7 mouse cellular contexts compared by ENCODE assay signal in the genomic region with DNA sequence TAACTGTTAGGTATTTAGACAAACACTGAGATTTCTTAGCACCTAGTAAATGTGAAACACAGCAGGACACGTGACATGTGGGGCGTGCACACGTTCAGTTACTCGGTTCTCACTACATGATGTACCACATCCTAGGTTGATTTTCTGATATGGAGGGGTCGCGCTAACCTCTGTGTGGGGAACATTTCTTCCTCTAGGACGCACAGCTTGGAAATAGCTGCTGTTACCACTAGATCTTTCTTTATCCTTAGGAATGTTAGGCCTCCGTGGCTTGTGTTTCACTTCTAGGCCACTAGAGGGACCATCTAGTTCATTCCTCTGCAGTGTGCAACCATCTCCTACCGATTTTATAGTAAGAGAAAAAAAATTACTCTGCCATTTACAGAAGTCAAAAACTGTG. TPM values are rescaled to one million over a fixed set of nuclear protein-coding genes. Genes with fewer than 3 reads are reported as not detected.
DNase-seq lines count a peak whose midpoint lies in the region; ATAC-seq lines count a peak whose summit lies in the region.

No protein-coding gene starts in this region.

- peak; percentile 38 for DNase-seq in urinary bladder, postnatal 14 days (ENCODE audit: low spot score)
- no peak for DNase-seq in urinary bladder, postnatal 25 days (ENCODE audit: low spot score)
- DNase-seq in cerebellum, adult 9-10 months: peak; percentile 64
- peak; percentile 14 to 73 for DNase-seq in frontal cortex, postnatal 36 days (ENCODE audit: low spot score in 2 of 2)
- peak; percentile 57 for DNase-seq in layer of hippocampus, adult 9-10 months (ENCODE audit: low spot score)
- no peak for DNase-seq in gastrocnemius, postnatal 25 days

- peak; percentile 79 for ATAC-seq in megakaryocyte-erythroid progenitor cell, adult 5-6 weeks (replicated peaks; ENCODE audit: low FRiP score, low TSS enrichment, poor library complexity, severe bottlenecking)

RNA-seq across cellular contexts. Expression of a gene that starts 37.7 kb away (rescaled TPM):
- 22.9 and 31.0 TPM in 2 replicates for total RNA-seq in megakaryocyte-erythroid progenitor cell, adult 5-6 weeks (2014; fragmentation: Nextera tagmentation)
- 25.0 and 39.1 TPM in 2 replicates for total RNA-seq in megakaryocyte-erythroid progenitor cell, adult 5-6 weeks (2017)
- total RNA-seq in gastrocnemius, postnatal 25 days (2021): under 1 TPM; 0.59 to 0.88 TPM

Comparison
In these comparisons a context has a peak if more than half of its experiments do, and no peak if none do; other contexts are left out.
1. DNase-seq: peak in urinary bladder, postnatal 14 days (single experiment), cerebellum, adult 9-10 months (single experiment), frontal cortex, postnatal 36 days (2 of 2) and layer of hippocampus, adult 9-10 months (single experiment); none in urinary bladder, postnatal 25 days (single experiment) and gastrocnemius, postnatal 25 days (single experiment).
2. RNA of a gene that starts 37.7 kb away (total RNA-seq): 22.9 to 39.1 TPM in megakaryocyte-erythroid progenitor cell, adult 5-6 weeks; 0.59 to 0.88 TPM in gastrocnemius, postnatal 25 days; every median in the first group is over 10 times any median in the second.